Mouse (Mus musculus) myocyte (in vitro differentiated cells): Measurements from ENCODE around the gene Adcyap1r1.

Experiments
- E2F4 ChIP-seq: IDR thresholded peaks from one replicate; pipeline ENCODE4 v1.6.1; 2011; ENCODE audit warnings: mild to moderate bottlenecking, control low read depth, moderate library complexity; ENCODE audit not compliant: insufficient read depth
- MAX ChIP-seq: IDR thresholded peaks from one replicate; pipeline ENCODE4 v1.6.1; 2011; ENCODE audit warnings: low read depth, mild to moderate bottlenecking, control low read depth
- MYOD1 ChIP-seq, 3 experiments: IDR thresholded peaks; one replicate each; pipeline ENCODE4 v1.6.1; 2011; ENCODE audit warnings: control low read depth in 2 of 3, low read depth in 2 of 3, mild to moderate bottlenecking in 2 of 3, moderate library complexity in 1 of 3; ENCODE audit not compliant: insufficient read length in 2 of 3, control insufficient read depth in 1 of 3
- POLR2A ChIP-seq: IDR thresholded peaks from one replicate; pipeline ENCODE4 v1.6.1; 2011; ENCODE audit warnings: low read depth, mild to moderate bottlenecking, control low read depth, moderate library complexity; ENCODE audit not compliant: insufficient read length
- POLR2AphosphoS2 ChIP-seq: IDR thresholded peaks from one replicate; pipeline ENCODE4 v1.6.1; 2011; ENCODE audit warnings: low read depth, control low read depth; ENCODE audit not compliant: insufficient read length
- TCF3 ChIP-seq: IDR thresholded peaks from one replicate; pipeline ENCODE4 v1.6.1; 2011; ENCODE audit warnings: low read depth, control low read depth; ENCODE audit not compliant: insufficient read length
- USF1 ChIP-seq: IDR thresholded peaks from one replicate; pipeline ENCODE4 v1.6.1; 2011; ENCODE audit warnings: low read depth, mild to moderate bottlenecking, control low read depth, moderate library complexity

DNA sequence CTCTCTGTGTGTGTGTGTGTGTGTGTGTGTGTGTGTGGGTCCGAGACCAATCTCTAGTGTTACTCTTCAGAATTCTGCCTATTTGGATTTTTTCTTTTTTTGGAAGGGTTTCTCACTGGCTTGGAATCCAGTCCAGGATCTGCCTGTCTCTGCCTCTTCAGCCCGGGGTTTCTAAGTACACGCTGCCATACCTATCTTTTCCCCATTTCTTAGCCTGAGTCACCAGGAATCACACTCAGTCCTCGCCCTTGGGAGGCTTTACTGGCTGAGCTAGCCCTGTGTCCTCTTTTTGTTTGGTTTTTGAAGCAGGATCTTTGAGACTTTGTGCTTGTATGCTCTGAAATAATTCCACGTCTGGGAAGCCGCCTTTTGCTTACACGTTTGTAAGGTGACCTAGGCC is 31.6 kb downstream of the Adcyap1r1 start:
- TF ChIP-seq USF1 (no peak), POLR2A (no peak), TCF3 (no peak), MAX (no peak), E2F4 (no peak), MYOD1 (IDR thresholded peaks at IDR 0.05; ENCODE audit: control insufficient read depth in 1 of 3, insufficient read length in 2 of 3, low read depth in 2 of 3) (no peak), POLR2AphosphoS2 (no peak)
